Mouse (Mus musculus) neutrophil, adult 5-6 weeks (primary cell): ENCODE data around the gene Daam1. TPM values are rescaled to one million over a fixed set of nuclear protein-coding genes. Genes with fewer than 3 reads are reported as not detected.

Experiments
- ATAC-seq: fragments of 151-379, 151-347 bp; 2 replicates; pipeline ENCODE4 v1.8.0; 2017; ENCODE audit warnings: mild to moderate bottlenecking, moderate TSS enrichment; ENCODE audit not compliant: insufficient number of reproducible peaks, poor library complexity, low FRiP score, severe bottlenecking; ENCODE audit errors: extremely low read depth
- total RNA-seq: library from RNA; stranded (forward); fragments of 200-1000 nt; gene quantifications from 2 replicates; pipeline ENCODE4 v1.2.3, GENCODE M21; 2017

Gene Daam1
- 4.4 and 5.8 TPM in 2 replicates for total RNA-seq

- peak; percentile 99 for ATAC-seq
These were observed at the start of gene Daam1 for GRCm38 (mm10) chr12:71830607-71831257. Gene Daam1, plus strand, starts transcription at chr12:71831078.

- ATAC-seq: no peak
These were observed 49.7 kb upstream of the Daam1 start for GRCm38 (mm10) chr12:71781220-71781619.

DNA sequence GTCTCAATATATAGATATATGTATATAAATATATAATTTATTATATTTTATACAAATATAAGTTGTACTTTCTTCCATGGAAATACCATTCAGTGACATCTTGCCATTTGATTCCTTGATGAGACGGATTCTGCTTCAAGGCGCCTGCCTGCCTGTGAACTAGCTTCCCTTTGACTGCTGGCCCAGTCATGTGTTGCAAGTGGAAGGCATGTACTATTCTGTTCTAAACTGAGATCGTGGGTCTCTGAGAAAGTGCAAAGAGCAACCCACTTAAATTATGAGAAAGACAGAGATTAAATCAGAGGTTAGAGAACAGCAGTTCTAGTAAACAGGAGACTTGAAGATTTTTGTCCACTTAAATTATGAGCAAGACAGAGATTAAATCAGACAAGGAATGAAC, 46.9 kb upstream of the Daam1 start:
- ATAC-seq: no peak

GRCm38 (mm10) chr12:71784666-71785255, 46.1 kb upstream of the Daam1 start:
- no peak for ATAC-seq

- no peak for ATAC-seq
These were observed 44.4 kb upstream of the Daam1 start for GRCm38 (mm10) chr12:71786521-71786920.

GRCm38 (mm10) chr12:71788791-71789190, 42.1 kb upstream of the Daam1 start:
- no peak for ATAC-seq

DNA sequence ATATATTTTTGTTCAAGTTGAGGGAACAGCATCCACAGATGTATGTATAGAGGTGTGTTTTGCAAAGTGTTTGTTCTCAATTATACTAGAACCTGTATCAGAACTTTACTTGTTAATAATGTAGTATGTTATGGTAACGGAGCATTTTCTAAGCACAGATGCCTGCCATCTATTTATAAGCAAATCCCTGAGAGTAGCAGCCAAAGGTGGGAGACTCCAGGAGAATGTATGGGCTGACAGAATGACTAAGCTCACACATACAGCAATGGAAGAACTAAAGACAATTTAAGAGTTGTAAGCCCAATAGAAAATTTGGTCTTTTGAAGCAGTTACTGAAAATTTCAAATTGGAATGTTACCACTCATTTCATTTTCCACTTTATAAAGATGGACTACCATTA, 40.3 kb upstream of the Daam1 start:
- ATAC-seq: no peak

DNA sequence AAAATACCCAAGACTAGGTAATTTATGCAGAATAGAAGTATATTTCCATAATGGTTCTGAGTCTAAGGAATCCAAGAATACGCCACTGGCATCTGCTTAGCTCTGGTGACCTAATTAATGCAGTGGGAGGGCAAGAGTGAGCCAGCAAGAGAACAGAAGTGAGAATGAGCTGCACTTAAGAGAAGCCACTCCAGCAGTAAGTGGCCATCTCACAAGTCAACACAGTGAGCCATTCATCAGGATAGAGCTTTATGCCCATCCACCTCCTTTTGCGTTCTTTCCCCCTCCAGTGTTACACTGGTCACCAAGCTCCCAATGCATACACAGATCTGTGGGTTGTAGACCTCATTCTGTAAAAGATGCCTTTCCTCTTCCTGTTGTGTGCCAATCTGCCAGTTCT, 37.8 kb upstream of the Daam1 start:
- no peak for ATAC-seq

DNA sequence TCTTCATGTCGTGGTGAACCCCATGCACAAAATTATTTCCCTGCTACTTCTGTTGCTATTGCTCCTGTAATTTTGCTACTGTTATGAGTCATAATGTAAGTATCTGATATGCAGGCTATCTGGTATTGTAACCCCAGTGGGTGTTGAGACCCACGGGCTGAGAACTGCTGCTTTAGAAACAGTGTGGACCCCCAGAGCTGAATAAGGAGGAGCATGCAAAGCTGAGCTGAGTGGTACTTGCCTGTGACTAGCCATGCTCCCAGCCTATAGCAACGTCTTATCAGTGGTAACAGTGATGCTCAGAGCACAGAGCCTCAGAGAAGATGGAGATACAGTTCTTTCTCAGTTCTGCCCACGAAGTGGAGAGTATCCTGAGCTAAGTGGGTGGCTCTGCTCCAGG, 35.3 kb upstream of the Daam1 start:
- ATAC-seq: no peak

DNA sequence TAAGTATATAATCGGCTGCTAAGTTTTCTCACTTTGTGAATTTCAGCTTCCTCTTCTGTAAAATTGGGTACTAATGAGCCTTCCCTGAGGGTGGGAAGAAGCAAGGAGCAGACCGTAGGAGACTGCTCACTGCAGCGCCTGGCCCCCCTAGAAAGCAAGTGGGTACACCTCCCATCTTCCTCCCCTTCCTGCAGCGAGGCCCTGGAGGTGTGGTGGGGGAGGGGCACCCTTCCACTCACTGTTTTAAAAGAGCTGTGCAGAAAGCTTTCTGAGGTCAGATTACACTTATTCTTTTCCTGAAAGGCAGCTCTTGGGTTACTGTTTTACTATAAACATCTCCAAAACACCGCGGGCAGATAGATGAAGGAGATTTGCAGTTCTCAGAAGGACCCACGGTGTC, 34.4 kb upstream of the Daam1 start:
- ATAC-seq: no peak

GRCm38 (mm10) chr12:71807306-71807705, 23.6 kb upstream of the Daam1 start:
- ATAC-seq: no peak

GRCm38 (mm10) chr12:71808631-71809030, 22.2 kb upstream of the Daam1 start:
- no peak for ATAC-seq

GRCm38 (mm10) chr12:71809550-71809949, 21.3 kb upstream of the Daam1 start:
- ATAC-seq: no peak

- no peak for ATAC-seq
These were observed 18.3 kb upstream of the Daam1 start for GRCm38 (mm10) chr12:71812567-71812966.

- ATAC-seq: no peak
These were observed 17.6 kb upstream of the Daam1 start for GRCm38 (mm10) chr12:71813251-71813650.

- no peak for ATAC-seq
These were observed 17.1 kb upstream of the Daam1 start for GRCm38 (mm10) chr12:71813761-71814160.

DNA sequence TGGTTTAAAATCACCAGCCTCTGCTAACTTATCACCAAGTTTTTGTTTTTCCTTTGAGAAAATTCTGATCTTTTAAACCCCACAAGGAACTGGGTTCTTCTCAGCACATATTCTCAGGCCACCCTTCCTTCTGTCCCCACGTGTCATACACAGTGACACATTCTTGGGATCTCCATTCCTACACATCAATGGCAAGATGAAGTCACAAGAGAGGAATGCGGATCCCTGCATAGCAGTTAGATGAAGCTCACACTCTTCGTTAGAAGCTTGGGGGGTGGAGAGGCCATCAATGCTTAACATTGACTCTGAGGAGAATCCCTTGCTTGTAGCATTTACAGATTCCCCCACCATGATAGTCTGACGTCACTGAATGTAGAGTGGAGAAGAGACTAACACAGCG, 10.8 kb upstream of the Daam1 start:
- ATAC-seq: no peak

DNA sequence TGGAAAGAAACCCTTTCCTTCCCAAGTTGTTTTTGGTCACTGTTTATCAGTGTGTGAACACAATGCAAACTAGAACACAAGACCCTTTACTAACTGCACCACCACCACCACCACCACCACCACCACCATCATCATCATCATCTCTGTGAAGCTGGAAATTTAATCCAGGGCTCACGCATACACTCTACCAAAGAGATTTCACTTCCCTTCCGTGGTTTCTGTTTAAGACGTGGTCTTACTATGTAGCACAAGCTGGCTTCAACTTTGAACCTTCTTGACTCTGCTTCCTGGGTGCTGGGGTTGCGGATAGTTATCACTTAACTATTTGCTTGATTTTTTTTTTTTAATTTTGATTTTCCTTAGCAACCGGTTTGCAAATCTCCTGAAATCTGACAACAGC, 9.6 kb upstream of the Daam1 start:
- ATAC-seq: no peak

- no peak for ATAC-seq
These were observed 9.1 kb upstream of the Daam1 start for GRCm38 (mm10) chr12:71821743-71822142.

GRCm38 (mm10) chr12:71824927-71825326, 6.0 kb upstream of the Daam1 start:
- no peak for ATAC-seq

GRCm38 (mm10) chr12:71830139-71830538, 739 bp upstream of the Daam1 start:
- no peak for ATAC-seq
